Mouse (Mus musculus) thymus, postnatal 36 days (tissue): ENCODE measurements around the gene Spryd3.
A peak's percentile ranks its signal among the peaks of the same experiment; 100 is the strongest.

ENCODE experiments used
- DNase-seq, 2 experiments: peaks; one replicate each; pipeline ENCODE4 v3.0.0; 2022; ENCODE audit warnings: mixed read lengths in 2 of 2

Gene Spryd3

GRCm38 (mm10) chr15:102112181-102112580 lies 23.9 kb downstream of the Spryd3 start:
- no peak for DNase-seq

- no peak for DNase-seq
Observed at GRCm38 (mm10) chr15:102111495-102111829, 24.6 kb downstream of the Spryd3 start.

GRCm38 (mm10) chr15:102110701-102111494 lies 25.1 kb downstream of the Spryd3 start:
- DNase-seq: no peak

GRCm38 (mm10) chr15:102110271-102110670 lies 25.8 kb downstream of the Spryd3 start:
- no peak for DNase-seq

DNA sequence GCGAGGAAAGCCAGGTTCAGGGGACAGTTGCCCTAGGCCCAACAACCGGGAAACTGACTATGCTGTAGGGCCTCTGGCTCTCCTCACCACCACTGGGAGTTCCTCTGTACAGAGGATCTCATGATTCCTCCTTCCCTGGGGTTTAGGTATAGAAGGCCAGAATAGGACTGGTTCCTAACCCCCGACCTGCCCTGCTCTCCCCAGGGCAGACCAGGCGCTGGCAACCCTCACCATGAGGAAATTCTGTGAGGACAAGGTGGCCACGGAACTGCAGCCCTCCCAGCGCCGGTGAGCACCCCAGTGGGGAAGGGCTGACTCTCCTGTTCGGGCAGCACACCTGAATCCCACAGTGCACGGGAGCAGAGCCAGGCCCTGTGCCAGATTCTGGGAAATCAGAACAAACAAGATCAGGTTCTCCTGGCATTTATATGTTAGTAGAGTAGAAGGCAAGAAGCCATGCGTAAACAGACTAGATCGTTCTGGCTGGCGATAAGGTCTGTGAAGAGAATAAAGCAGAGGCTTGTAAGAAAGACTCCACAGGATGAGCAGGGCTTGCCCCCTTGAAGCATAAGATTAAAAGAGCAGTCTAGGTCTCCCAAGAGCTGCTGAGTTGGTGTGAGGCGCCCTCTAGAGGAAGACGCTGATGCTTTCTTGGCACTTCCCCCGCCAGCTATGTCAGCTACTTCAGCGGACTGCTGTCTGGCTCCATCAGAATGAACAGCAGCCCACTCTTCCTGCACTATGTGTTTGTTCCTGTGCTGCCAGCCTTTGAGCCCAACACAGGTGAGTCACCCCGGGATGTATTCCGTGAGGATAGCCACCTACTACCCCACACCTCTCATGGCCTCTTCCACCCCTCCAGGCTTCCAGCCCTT lies 27.1 kb downstream of the Spryd3 start:
- peak; percentile 76 for DNase-seq

GRCm38 (mm10) chr15:102107689-102108573 lies 28.1 kb downstream of the Spryd3 start:
- peak; percentile 60 to 69 for DNase-seq

GRCm38 (mm10) chr15:102106754-102107456 lies 29.1 kb downstream of the Spryd3 start:
- DNase-seq: no peak

- DNase-seq: peak; percentile 58 to 70
Observed at GRCm38 (mm10) chr15:102105764-102106730, 30.0 kb downstream of the Spryd3 start.

- no peak for DNase-seq
Observed at GRCm38 (mm10) chr15:102105360-102105759, 30.7 kb downstream of the Spryd3 start.

GRCm38 (mm10) chr15:102103947-102104555 lies 32.0 kb downstream of the Spryd3 start:
- no peak for DNase-seq

DNA sequence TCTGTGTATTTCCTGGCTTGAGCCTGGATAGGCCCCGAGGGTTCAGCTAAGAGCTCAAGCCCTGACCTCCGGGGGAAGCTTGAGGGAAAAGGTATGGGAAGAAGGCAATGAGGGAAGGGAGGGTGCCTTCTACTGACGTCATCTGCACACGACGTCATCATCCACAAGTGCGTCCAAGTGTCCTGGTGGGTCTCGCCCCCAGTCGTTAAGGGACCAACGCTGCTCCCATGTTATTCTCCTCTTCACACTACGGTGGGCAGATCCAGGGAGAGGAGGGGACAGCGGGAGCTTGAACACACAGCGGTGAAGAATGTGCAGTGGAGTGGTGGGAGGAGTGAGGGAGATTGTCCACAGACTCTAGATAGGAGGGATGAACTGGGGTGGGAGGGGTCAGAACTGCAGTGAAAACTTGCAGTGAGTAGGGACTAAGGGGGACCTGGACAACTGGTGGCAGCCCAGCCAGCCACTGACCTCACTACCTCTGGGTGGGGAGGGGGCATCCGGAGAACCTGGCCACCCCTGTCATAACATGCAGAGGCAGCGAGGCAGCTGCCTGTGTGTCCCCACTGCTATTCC lies 32.6 kb downstream of the Spryd3 start:
- DNase-seq: no peak

- no peak for DNase-seq
Observed at GRCm38 (mm10) chr15:102102548-102103121, 33.4 kb downstream of the Spryd3 start.

DNA sequence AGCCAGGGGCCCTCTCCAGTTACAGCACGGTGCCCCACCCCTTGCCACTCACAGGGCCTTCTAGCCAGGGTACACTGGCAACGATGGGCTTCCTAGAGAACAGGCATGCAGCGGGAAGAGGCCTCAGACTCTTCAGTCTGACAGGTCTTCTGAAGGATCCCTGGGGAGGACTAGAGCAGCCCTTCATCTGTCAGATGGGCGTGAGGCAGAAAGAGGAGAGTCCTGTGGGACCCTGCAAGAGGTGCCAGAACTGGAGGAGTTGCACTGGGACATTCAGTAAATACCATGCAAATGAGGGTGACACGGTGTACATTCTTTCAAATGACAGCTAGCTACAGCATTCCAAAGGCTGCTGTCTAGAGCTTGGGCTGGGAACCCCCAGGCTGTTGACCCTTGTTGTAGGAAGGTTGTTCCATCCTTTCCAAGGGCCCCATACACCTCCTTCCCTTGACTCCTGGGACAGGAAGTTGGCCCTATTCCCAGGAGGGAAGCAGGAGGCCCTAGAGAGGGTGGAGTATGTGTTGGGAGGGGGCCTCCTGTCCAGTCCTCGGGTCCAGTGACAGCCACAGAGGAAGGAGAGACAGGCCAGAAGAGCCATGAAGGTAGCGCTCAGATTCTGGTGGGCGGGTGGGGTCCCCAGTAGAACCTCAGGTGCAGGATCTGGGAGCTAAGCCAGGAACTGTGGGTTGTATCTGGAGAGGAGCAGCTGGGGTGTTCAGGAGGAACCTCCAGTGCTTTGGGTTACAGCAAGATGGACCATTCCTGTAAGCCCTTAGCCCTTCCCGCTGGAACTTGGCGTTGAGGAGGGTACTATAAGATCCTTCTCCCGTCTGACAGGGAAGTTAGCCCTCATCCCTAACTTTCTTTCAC lies 34.1 kb downstream of the Spryd3 start:
- DNase-seq: no peak

- DNase-seq: no peak
Observed at GRCm38 (mm10) chr15:102100996-102101671, 34.9 kb downstream of the Spryd3 start.

- peak; percentile 72 to 74 for DNase-seq
Observed at GRCm38 (mm10) chr15:102100161-102100981, 35.7 kb downstream of the Spryd3 start, which contains the start of gene Tns2. Gene Tns2, plus strand, starts transcription at chr15:102100413.

DNA sequence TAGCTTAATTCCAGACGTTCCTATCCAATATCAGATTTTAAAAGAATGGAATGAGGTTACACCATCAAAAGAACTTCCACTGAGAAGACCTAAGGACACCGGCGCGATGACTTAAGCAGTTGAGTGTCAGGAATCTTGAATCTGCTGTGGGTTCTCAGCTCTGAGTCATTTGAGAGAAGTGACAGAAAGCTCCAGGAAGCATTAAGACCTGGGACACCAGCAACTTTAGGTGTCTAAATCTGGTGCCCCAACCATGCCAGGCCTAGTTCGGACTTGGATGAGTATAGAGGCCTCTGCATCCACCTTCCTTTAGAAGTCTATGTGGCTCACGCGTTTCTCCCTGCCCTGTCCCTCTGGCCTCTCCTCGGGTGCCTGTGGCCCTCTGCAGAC lies 36.3 kb downstream of the Spryd3 start:
- DNase-seq: no peak

DNA sequence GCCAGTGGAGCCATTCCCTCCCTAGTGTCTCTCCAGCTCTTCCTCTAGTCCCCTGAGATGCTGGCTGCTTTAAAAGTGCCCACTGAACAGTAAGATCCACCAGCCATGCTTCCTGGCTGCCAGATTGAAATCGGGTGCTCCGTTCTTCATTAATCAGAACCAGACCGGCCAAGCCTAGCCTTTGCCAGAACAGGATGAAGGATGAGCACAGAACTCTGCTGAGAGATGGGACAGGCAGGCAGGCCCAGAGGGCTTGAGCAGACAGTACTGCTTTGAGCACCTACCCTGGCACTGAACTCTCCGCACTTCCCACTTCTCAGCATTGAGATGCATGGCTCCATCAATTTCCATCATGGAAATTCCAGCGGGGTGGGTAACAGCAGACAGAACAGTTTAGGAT lies 36.8 kb downstream of the Spryd3 start:
- no peak for DNase-seq
